Mouse (Mus musculus) CH12.LX (cell line): Measurements from ENCODE around the gene Cyp1a1. TPM values are rescaled to one million over a fixed set of nuclear protein-coding genes. Genes with fewer than 3 reads are reported as not detected.

Experiments used
- DNase-seq: peaks from one replicate; pipeline ENCODE4 v3.0.0-alpha.2; 2013; ENCODE audit errors: extremely low read depth
- H3K27ac ChIP-seq: 2 replicates; pipeline ENCODE4 v1.5.1; 2012; ENCODE audit warnings: low read depth, mild to moderate bottlenecking, control low read depth, moderate library complexity; ENCODE audit not compliant: insufficient read depth
- H3K27me3 ChIP-seq: replicated peaks from 2 replicates; pipeline ENCODE3; 2012; ENCODE audit warnings: inconsistent platforms
- H3K36me3 ChIP-seq, 2 experiments: replicated peaks in 1 of 2; 2 replicates each; pipeline versions ENCODE3 to v1.6.1; 2012; ENCODE audit warnings: inconsistent platforms in 1 of 2, low read length in 1 of 2, mild to moderate bottlenecking in 1 of 2, mixed read lengths in 1 of 2, moderate library complexity in 1 of 2; ENCODE audit not compliant: control insufficient read depth in 1 of 2, insufficient read depth in 1 of 2
- H3K4me1 ChIP-seq, 2 experiments: 2 replicates each; pipeline ENCODE4 v1.6.1; 2012; ENCODE audit warnings: inconsistent platforms in 1 of 2, moderate library complexity in 1 of 2; ENCODE audit not compliant: insufficient read depth in 2 of 2, control insufficient read depth in 1 of 2
- H3K4me2 ChIP-seq: 2 replicates; pipeline ENCODE4 v1.6.1; 2012; ENCODE audit warnings: low read depth, mild to moderate bottlenecking, control low read depth; ENCODE audit not compliant: poor library complexity, insufficient read depth, severe bottlenecking
- H3K4me3 ChIP-seq, 3 experiments: fragments of 150-350 bp in 1 of 3; sonication (generic) in 1 of 3; replicated peaks in 1 of 3; 2 replicates each; pipeline versions ENCODE3 to v1.5.1; 2011 to 2012; ENCODE audit warnings: low read depth in 2 of 3, low read length in 2 of 3, mild to moderate bottlenecking in 2 of 3, moderate library complexity in 2 of 3, control low read depth in 1 of 3, improper control_type of control experiment in 1 of 3, inconsistent platforms in 1 of 3, mixed read lengths in 1 of 3; ENCODE audit not compliant: poor library complexity in 1 of 3
- H3K79me2 ChIP-seq: replicated peaks from 2 replicates; pipeline ENCODE4 v1.6.1; 2012; ENCODE audit warnings: mild to moderate bottlenecking, moderate library complexity; ENCODE audit not compliant: control insufficient read depth, poor library complexity, insufficient read depth, severe bottlenecking; ENCODE audit errors: extremely low read depth
- H3K9ac ChIP-seq: 2 replicates; pipeline ENCODE4 v1.6.1; 2012; ENCODE audit warnings: low read depth, mild to moderate bottlenecking, control low read depth, moderate library complexity; ENCODE audit not compliant: insufficient read depth
- H3K9me3 ChIP-seq: replicated peaks from 2 replicates; pipeline ENCODE3; 2012; ENCODE audit warnings: low read length, inconsistent platforms, mixed read lengths
- BHLHE40 ChIP-seq: IDR thresholded peaks from 2 replicates; pipeline ENCODE4 v1.6.1; 2011; ENCODE audit warnings: mild to moderate bottlenecking, low read depth, low read length, improper control_type of control experiment
- CTCF ChIP-seq, 2 experiments: IDR thresholded peaks in 1 of 2; conservative IDR thresholded peaks in 1 of 2; 2 replicates each; pipeline ENCODE4 v1.5.1; 2011 to 2012; ENCODE audit warnings: low read depth in 2 of 2, low read length in 2 of 2, improper control_type of control experiment in 1 of 2, inconsistent platforms in 1 of 2, mild to moderate bottlenecking in 1 of 2, moderate library complexity in 1 of 2
- E2F4 ChIP-seq: IDR thresholded peaks from 2 replicates; pipeline ENCODE4 v1.6.1; 2011; ENCODE audit warnings: low read depth, low read length, improper control_type of control experiment; ENCODE audit not compliant: insufficient replicate concordance
- EP300 ChIP-seq: IDR thresholded peaks from 2 replicates; pipeline ENCODE4 v1.6.1; 2011; ENCODE audit warnings: low read length, improper control_type of control experiment
- ETS1 ChIP-seq: conservative IDR thresholded peaks from 2 replicates; pipeline ENCODE4 v1.6.1; 2012; ENCODE audit warnings: low read depth, mild to moderate bottlenecking, inconsistent platforms, low read length, improper control_type of control experiment, moderate library complexity
- IRF4 ChIP-seq: IDR thresholded peaks from 2 replicates; pipeline ENCODE4 v1.6.1; 2014; ENCODE audit warnings: low read depth, mild to moderate bottlenecking, inconsistent platforms, low read length, improper control_type of control experiment
- JUN ChIP-seq: IDR thresholded peaks from 2 replicates; pipeline ENCODE4 v1.6.1; 2011; ENCODE audit warnings: low read depth, mild to moderate bottlenecking, low read length, improper control_type of control experiment, moderate library complexity; ENCODE audit not compliant: insufficient read depth
- JUND ChIP-seq: conservative IDR thresholded peaks from 2 replicates; pipeline ENCODE4 v1.6.1; 2011; ENCODE audit warnings: low read depth, low read length, improper control_type of control experiment
- KAT2A ChIP-seq: IDR thresholded peaks from 2 replicates; pipeline ENCODE4 v1.6.1; 2012; ENCODE audit warnings: low read length, improper control_type of control experiment, inconsistent platforms; ENCODE audit not compliant: insufficient replicate concordance
- MXI1 ChIP-seq: IDR thresholded peaks from 2 replicates; pipeline ENCODE4 v1.6.1; 2011; ENCODE audit warnings: mild to moderate bottlenecking, low read depth, low read length, improper control_type of control experiment
- NELFE ChIP-seq: IDR thresholded peaks from 2 replicates; pipeline ENCODE4 v1.6.1; 2011; ENCODE audit warnings: low read depth, low read length, improper control_type of control experiment
- PAX5 ChIP-seq: IDR thresholded peaks from 2 replicates; pipeline ENCODE4 v1.6.1; 2012; ENCODE audit warnings: low read length, inconsistent platforms, mixed read lengths
- SIN3A ChIP-seq: IDR thresholded peaks from 2 replicates; pipeline ENCODE4 v1.6.1; 2012; ENCODE audit warnings: low read length, improper control_type of control experiment, inconsistent platforms
- USF1 ChIP-seq: IDR thresholded peaks from 2 replicates; pipeline ENCODE4 v1.6.1; 2014; ENCODE audit warnings: low read depth, mild to moderate bottlenecking, inconsistent platforms, low read length, improper control_type of control experiment
- ZC3H11A ChIP-seq: IDR thresholded peaks from 2 replicates; pipeline ENCODE4 v1.6.1; 2012; ENCODE audit warnings: low read depth, mild to moderate bottlenecking, inconsistent platforms, low read length, improper control_type of control experiment
- dilution Hi-C: fragments of 300-500 bp; cut with MboI; formaldehyde crosslinking; loops from 2 replicates; pipeline ENCODE4 v1.14.3; 2020; ENCODE audit warnings: low sequenced_read_pairs; ENCODE audit not compliant: extremely low pct_unique_long_range_greater_than_20kb, extremely low pct_ligation_motif_present
- in situ Hi-C: fragments of 300-500 bp; cut with MboI; formaldehyde crosslinking; loops from 3 replicates; pipeline ENCODE4 v1.14.3; 2019; ENCODE audit warnings: low sequenced_read_pairs, low pct_ligation_motif_present, low pct_unique_long_range_greater_than_20kb, mixed read lengths
- polyA plus RNA-seq: library from polyadenylated mRNA; unstranded; fragments of >175 nt; gene quantifications from 2 replicates; pipeline ENCODE4 v1.2.1, GENCODE M21; 2012; ENCODE audit warnings: low read depth; ENCODE audit not compliant: insufficient read length
- total RNA-seq, 2 experiments: library from RNA; depleted of rRNA; stranded (reverse); fragments of 300-350 nt in 1 of 2; fragments of >200 nt in 1 of 2; gene quantifications; 2 replicates each; pipeline ENCODE4 v1.2.3; 2012 to 2014

The Cyp1a1 gene
- total and polyA plus RNA-seq, 3 experiments, result 0.11 to 0.13 TPM; not detected in 1

GRCm38 (mm10) chr9:57667817-57668216, 19.9 kb upstream of the Cyp1a1 start:
- in situ Hi-C loops, result loop anchor here (5.0 kb wide), 1 partner anchor 84 kb away; no protein-coding TSS in a partner anchor

DNA sequence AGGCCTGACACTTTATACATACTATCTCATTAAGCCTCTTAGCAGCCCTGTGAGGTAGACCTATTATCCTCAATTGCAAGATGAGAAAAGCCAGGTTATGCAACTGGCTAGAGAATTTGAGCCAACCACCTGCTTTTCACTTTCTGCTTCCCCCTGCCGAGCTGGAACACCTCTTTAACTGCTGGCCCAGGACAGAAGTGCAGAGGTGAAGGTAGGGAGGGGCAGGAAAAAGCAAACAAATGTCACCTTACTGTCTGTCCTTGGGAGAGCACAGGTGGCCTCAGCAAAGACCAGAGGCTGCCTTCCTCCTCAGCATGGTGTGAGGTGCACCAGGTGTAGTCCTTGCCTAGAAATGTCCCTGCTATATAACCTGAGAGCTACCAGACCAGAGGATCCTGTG, 19.5 kb upstream of the Cyp1a1 start:
- DNase-seq, result no peak
- H3K27ac ChIP-seq, result no peak overlapping the region
- no peak overlapping the region for H3K4me3 ChIP-seq
- dilution Hi-C loops, result no loop called here
- no peaks in the 10 kb centered on the region; a peak in 1 of 4 replicates for H3K4me1 ChIP-seq
- no peaks in the 10 kb centered on the region for H3K79me2 ChIP-seq
- H3K9ac ChIP-seq, result no peak overlapping the region
- no peak for TF ChIP-seq BHLHE40
- no peak for TF ChIP-seq JUND
- TF ChIP-seq CTCF (conservative IDR thresholded peaks at IDR 0.05 in 1 of 2, IDR thresholded peaks at IDR 0.05 in 1 of 2; ENCODE audit: low read depth in 2 of 2, low read length in 2 of 2), result no peak
- TF ChIP-seq E2F4, result no peak
- in situ Hi-C loops, result loop anchor here (5.0 kb wide), 1 partner anchor 84 kb away; no protein-coding TSS in a partner anchor
- no peaks in the 10 kb centered on the region for H3K36me3 ChIP-seq
- H3K27me3 ChIP-seq, result peaks cover 39% of the 10 kb centered on the region
- peaks cover 3% of the 10 kb centered on the region for H3K9me3 ChIP-seq
- H3K4me2 ChIP-seq, result no peak overlapping the region

More at GRCm38 (mm10) chr9:57667817-57668216, 19.9 kb upstream of the Cyp1a1 start:
- no peak overlapping the region for H3K4me2 ChIP-seq
- no peak for TF ChIP-seq EP300
- TF ChIP-seq PAX5, result no peak
- TF ChIP-seq JUN, result no peak
- TF ChIP-seq NELFE, result no peak
- no peak for TF ChIP-seq ZC3H11A
- no peak for TF ChIP-seq USF1
- TF ChIP-seq MXI1, result no peak
- no peak for TF ChIP-seq IRF4
- TF ChIP-seq KAT2A, result no peak
- TF ChIP-seq E2F4, result no peak
- TF ChIP-seq SIN3A, result no peak
- TF ChIP-seq ETS1, result no peak
- no peak overlapping the region for H3K9ac ChIP-seq
- no peak for DNase-seq
- no peak overlapping the region for H3K27ac ChIP-seq
- H3K27me3 ChIP-seq, result peaks cover 39% of the 10 kb centered on the region
- H3K79me2 ChIP-seq, result no peaks in the 10 kb centered on the region
- H3K36me3 ChIP-seq, result no peaks in the 10 kb centered on the region
- no peak overlapping the region for H3K4me3 ChIP-seq
- peaks cover 3% of the 10 kb centered on the region for H3K9me3 ChIP-seq
- dilution Hi-C loops, result no loop called here
- H3K4me1 ChIP-seq, result no peaks in the 10 kb centered on the region; a peak in 1 of 4 replicates
